Mouse (Mus musculus) limb, embryonic 14.5 days (tissue): ENCODE results near the gene Ndrg3. TPM values are rescaled to one million over a fixed set of nuclear protein-coding genes. Genes with fewer than 3 reads are reported as not detected.

Experiments
- ATAC-seq: fragments of 200-750 bp; cut with Nextera tagmentation; 2 replicates; pipeline ENCODE4 v1.8.0; 2017; ENCODE audit warnings: low read depth, moderate number of reproducible peaks, moderate TSS enrichment; ENCODE audit not compliant: low FRiP score
- DNase-seq: peaks from one replicate; pipeline ENCODE4 v3.0.0-alpha.2; 2015; ENCODE audit warnings: low spot score
- H3K27ac ChIP-seq: fragments of 300-500 bp; sonication (generic); replicated peaks from 2 replicates; pipeline ENCODE4 v1.5.1; 2014; ENCODE audit warnings: low read depth, mild to moderate bottlenecking, low read length, moderate library complexity, mixed read lengths
- H3K27me3 ChIP-seq: fragments of 300-500 bp; sonication (generic); 2 replicates; pipeline ENCODE4 v1.6.1; 2014; ENCODE audit warnings: low read length, mixed read lengths; ENCODE audit not compliant: control insufficient read depth, insufficient read depth
- H3K36me3 ChIP-seq: fragments of 300-500 bp; sonication (generic); 2 replicates; pipeline ENCODE4 v1.6.1; 2014; ENCODE audit warnings: mild to moderate bottlenecking, low read length, moderate library complexity, mixed read lengths; ENCODE audit not compliant: control insufficient read depth, insufficient read depth
- H3K4me1 ChIP-seq: fragments of 300-500 bp; sonication (generic); 2 replicates; pipeline ENCODE4 v1.6.1; 2014; ENCODE audit warnings: antibody characterized with exemption, low read length, mixed read lengths; ENCODE audit not compliant: control insufficient read depth, insufficient read depth
- H3K4me2 ChIP-seq: fragments of 300-500 bp; sonication (generic); replicated peaks from 2 replicates; pipeline ENCODE4 v1.6.1; 2014; ENCODE audit warnings: low read depth, mild to moderate bottlenecking, low read length, moderate library complexity; ENCODE audit not compliant: severe bottlenecking
- H3K4me3 ChIP-seq: fragments of 300-500 bp; sonication (generic); replicated peaks from 2 replicates; pipeline ENCODE4 v1.5.1; 2014; ENCODE audit warnings: low read length
- H3K9ac ChIP-seq: fragments of 300-500 bp; sonication (generic); 2 replicates; pipeline ENCODE4 v1.6.1; 2014; ENCODE audit warnings: mild to moderate bottlenecking, low read depth, low read length, moderate library complexity; ENCODE audit not compliant: severe bottlenecking
- H3K9me3 ChIP-seq: fragments of 300-500 bp; sonication (generic); 2 replicates; pipeline ENCODE4 v1.6.1; 2016; ENCODE audit warnings: low read length; ENCODE audit not compliant: control insufficient read depth
- POLR2A ChIP-seq: fragments of 200-500 bp; IDR thresholded peaks from 2 replicates; pipeline ENCODE4 v1.8.0; 2012; ENCODE audit warnings: inconsistent platforms, mild to moderate bottlenecking, moderate library complexity, borderline replicate concordance; ENCODE audit not compliant: insufficient read depth, insufficient read length; ENCODE audit errors: extremely low read depth
- WGBS: fragments of 180-500 bp; shearing (Covaris S2); extraction: QIAGEN DNeasy Blood & Tissue Kit; methylation state at CpG from one replicate; pipeline ENCODE4 v1.1.7; 2014; 5-methylcytosine and 5-hydroxymethylcytosine counted together
- polyA plus RNA-seq, 2 experiments: library from polyadenylated mRNA; depleted of rRNA in 1 of 2; stranded (reverse) in 1 of 2; unstranded in 1 of 2; fragments of >200 nt; fragmentation: Nextera tagmentation in 1 of 2; extraction: Ambion mirVana in 1 of 2; gene quantifications; 2 replicates each; pipeline versions ENCODE4 v1.2.1 to v1.2.3; 2012 to 2014

Gene Ndrg3
- polyA plus RNA-seq, 2 experiments, result 44.1 to 64.6 TPM

- Histone ChIP-seq H3K4me3 (no peak overlapping the region), H3K9me3 (no peaks in the 10 kb centered on the region), H3K9ac (no peak overlapping the region), H3K4me1 (no peaks in the 10 kb centered on the region), H3K4me2 (no peak overlapping the region), H3K36me3 (peaks cover 37% of the 10 kb centered on the region), H3K27me3 (no peaks in the 10 kb centered on the region), H3K27ac (no peak overlapping the region)
- WGBS, result 89% methylated on average over 6 of the region's 6 CpGs
- ATAC-seq (no peak), DNase-seq (no peak)
- TF ChIP-seq POLR2A, result no peak
These were observed 56.9 kb downstream of the Ndrg3 start for GRCm38 (mm10) chr2:156935005-156935404.

GRCm38 (mm10) chr2:156933426-156933825, 58.4 kb downstream of the Ndrg3 start:
- no peak for TF ChIP-seq POLR2A
- no peak overlapping the region for H3K4me2 ChIP-seq
- WGBS, result 100% methylated on average over 1 of the region's 1 CpGs
- DNase-seq (no peak), ATAC-seq (no peak)
- no peaks in the 10 kb centered on the region for H3K9me3 ChIP-seq
- H3K9ac ChIP-seq, result no peak overlapping the region
- H3K36me3 ChIP-seq, result peaks cover 38% of the 10 kb centered on the region
- H3K27ac ChIP-seq, result no peak overlapping the region
- no peak overlapping the region for H3K4me3 ChIP-seq
- no peaks in the 10 kb centered on the region for H3K4me1 ChIP-seq
- no peaks in the 10 kb centered on the region for H3K27me3 ChIP-seq

GRCm38 (mm10) chr2:156931421-156931820, 60.4 kb downstream of the Ndrg3 start:
- H3K9me3 ChIP-seq, result no peaks in the 10 kb centered on the region
- ATAC-seq, result no peak
- WGBS, result 94% methylated on average over 2 of the region's 2 CpGs
- no peak overlapping the region for H3K4me2 ChIP-seq
- H3K27me3 ChIP-seq, result no peaks in the 10 kb centered on the region
- H3K4me3 ChIP-seq, result no peak overlapping the region
- no peak for TF ChIP-seq POLR2A
- no peak overlapping the region for H3K27ac ChIP-seq
- H3K4me1 ChIP-seq, result no peaks in the 10 kb centered on the region
- DNase-seq, result no peak
- H3K36me3 ChIP-seq, result peaks cover 37% of the 10 kb centered on the region; the same call in 1 of the 2 replicates
- no peak overlapping the region for H3K9ac ChIP-seq

GRCm38 (mm10) chr2:156930549-156930948, 61.3 kb downstream of the Ndrg3 start:
- DNase-seq (no peak), ATAC-seq (no peak)
- Histone ChIP-seq H3K36me3 (peaks cover 37% of the 10 kb centered on the region; the same call in 1 of the 2 replicates), H3K27ac (no peak overlapping the region), H3K27me3 (no peaks in the 10 kb centered on the region), H3K9ac (no peak overlapping the region), H3K9me3 (no peaks in the 10 kb centered on the region), H3K4me1 (no peaks in the 10 kb centered on the region), H3K4me2 (no peak overlapping the region), H3K4me3 (no peak overlapping the region)
- no peak for TF ChIP-seq POLR2A
- WGBS, result 88% methylated on average over 6 of the region's 6 CpGs

- ATAC-seq, result no peak
- H3K4me2 ChIP-seq, result no peak overlapping the region
- no peaks in the 10 kb centered on the region for H3K27me3 ChIP-seq
- H3K9ac ChIP-seq, result no peak overlapping the region
- no peak overlapping the region for H3K27ac ChIP-seq
- DNase-seq, result no peak
- no peaks in the 10 kb centered on the region for H3K9me3 ChIP-seq
- H3K4me1 ChIP-seq, result no peaks in the 10 kb centered on the region
- H3K4me3 ChIP-seq, result no peak overlapping the region
- H3K36me3 ChIP-seq, result peaks cover 34% of the 10 kb centered on the region; the same call in 1 of the 2 replicates
- 70% methylated on average over 11 of the region's 11 CpGs for WGBS
- TF ChIP-seq POLR2A, result no peak
These were observed 62.2 kb downstream of the Ndrg3 start for GRCm38 (mm10) chr2:156929519-156930120.
